Mouse (Mus musculus): Measurements from ENCODE around the gene Gpr101. TPM values are rescaled to one million over a fixed set of nuclear protein-coding genes. Genes with fewer than 3 reads are reported as not detected.

Gene Gpr101
- total RNA-seq (2021): 1 to 10 TPM; 5.8 to 8.0 TPM
- long read RNA-seq, experiment 1, full-length matches to known transcripts: 1 of 1 reads
- long read RNA-seq, experiment 1, partial matches to known transcripts: 0 of 1 reads
- long read RNA-seq, experiment 1, other reads (novel, unspliced or antisense): 0 of 1 reads
- long read RNA-seq, experiment 2, full-length matches to known transcripts: 1 of 1 reads
- long read RNA-seq, experiment 2, partial matches to known transcripts: 0 of 1 reads
- long read RNA-seq, experiment 2, other reads (novel, unspliced or antisense): 0 of 1 reads

- no peak for DNase-seq (ENCODE audit: low spot score in 2 of 2)
These were observed at the start of gene Gpr101 for GRCm38 (mm10) chrX:57503634-57504033. Gene Gpr101 (minus strand): TSS chrX:57503757.

GRCm38 (mm10) chrX:57521117-57522095, 17.8 kb upstream of the Gpr101 start:
- DNase-seq (ENCODE audit: low spot score in 2 of 2): peak; percentile 12 to 22

DNA sequence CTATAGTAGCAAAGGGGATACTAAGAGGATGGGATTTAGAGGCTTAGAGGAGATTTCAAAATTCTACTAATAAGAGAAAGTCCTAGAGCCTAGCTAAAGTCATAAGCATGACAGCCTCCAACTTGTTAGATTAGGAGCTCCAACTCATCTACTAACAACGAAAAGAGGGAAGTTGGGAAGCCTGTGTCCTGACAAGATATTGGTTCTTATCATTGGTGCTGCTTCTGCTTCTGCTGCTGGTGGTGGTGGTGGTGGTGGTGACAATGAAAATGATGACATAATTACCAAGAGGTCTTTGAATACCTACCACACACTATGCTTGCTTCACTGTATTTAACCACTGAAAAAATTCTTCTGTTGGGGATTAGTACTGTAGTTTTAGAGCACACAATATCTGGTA, 2.7 kb upstream of the Gpr101 start:
- no peak for DNase-seq (ENCODE audit: low spot score in 2 of 2)

Other genes starting within 250 kb of the Gpr101 start
- gene Arhgef6, start 165.0 kb downstream of the Gpr101 start, total RNA-seq (2021): 10 to 100 TPM; 30.4 to 31.4 TPM
- 10 to 100 TPM; 65.2 to 71.4 TPM for gene Rbmx, start 110.7 kb downstream of the Gpr101 start, total RNA-seq (2021)
- gene Gm364, start 94.6 kb downstream of the Gpr101 start, total RNA-seq (2021): not detected

All from layer of hippocampus, postnatal 14 days (tissue).